Mouse (Mus musculus) midbrain, postnatal 0 days (tissue): ENCODE measurements around the gene Gm47955. TPM values are rescaled to one million over a fixed set of nuclear protein-coding genes. Genes with fewer than 3 reads are reported as not detected.
"Not testable (repeated sequence)": the region's sequence is repeated elsewhere in the genome, so short reads cannot be mapped to it uniquely, and the experiment has no call there.

Experiments
- ATAC-seq: fragments of 200-750 bp; cut with Nextera tagmentation; 2 replicates; pipeline ENCODE4 v1.8.0; 2017; ENCODE audit warnings: moderate number of reproducible peaks, mild to moderate bottlenecking, moderate TSS enrichment, moderate library complexity; ENCODE audit not compliant: low FRiP score
- DNase-seq: peaks from one replicate; pipeline ENCODE4 v3.0.0-alpha.2; 2015; ENCODE audit warnings: low spot score
- H3K27ac ChIP-seq: fragments of 300-500 bp; sonication (generic); 2 replicates; pipeline ENCODE4 v1.5.1; 2014; ENCODE audit warnings: low read depth, mild to moderate bottlenecking, low read length, mixed read lengths
- H3K27me3 ChIP-seq: fragments of 300-500 bp; sonication (generic); 2 replicates; pipeline ENCODE4 v1.6.1; 2014; ENCODE audit warnings: low read length, control low read depth, mixed read lengths; ENCODE audit not compliant: insufficient read depth
- H3K36me3 ChIP-seq: fragments of 300-500 bp; sonication (generic); 2 replicates; pipeline ENCODE4 v1.6.1; 2014; ENCODE audit warnings: low read length, control low read depth, mixed read lengths; ENCODE audit not compliant: insufficient read depth
- H3K4me1 ChIP-seq: fragments of 300-500 bp; sonication (generic); 2 replicates; pipeline ENCODE4 v1.6.1; 2014; ENCODE audit warnings: mild to moderate bottlenecking, control low read depth, antibody characterized with exemption, low read length, mixed read lengths; ENCODE audit not compliant: insufficient read depth
- H3K4me2 ChIP-seq: fragments of 300-500 bp; sonication (generic); 2 replicates; pipeline ENCODE4 v1.6.1; 2014; ENCODE audit warnings: low read depth, mild to moderate bottlenecking, low read length, mixed read lengths; ENCODE audit not compliant: poor library complexity, severe bottlenecking
- H3K4me3 ChIP-seq: fragments of 300-500 bp; sonication (generic); 2 replicates; pipeline ENCODE4 v1.5.1; 2014; ENCODE audit warnings: low read depth, mild to moderate bottlenecking, low read length, moderate library complexity
- H3K9ac ChIP-seq: fragments of 300-500 bp; sonication (generic); replicated peaks from 2 replicates; pipeline ENCODE4 v1.6.1; 2014; ENCODE audit warnings: mild to moderate bottlenecking, low read length, moderate library complexity, mixed read lengths; ENCODE audit not compliant: poor library complexity, severe bottlenecking
- H3K9me3 ChIP-seq: fragments of 300-500 bp; sonication (generic); 2 replicates; pipeline ENCODE4 v1.6.1; 2016; ENCODE audit warnings: low read length, control low read depth
- CTCF ChIP-seq: IDR thresholded peaks from 2 replicates; pipeline ENCODE4 v1.5.1; 2016; ENCODE audit warnings: antibody characterized with exemption, mild to moderate bottlenecking
- WGBS: fragments of 180-500 bp; shearing (Covaris S2); extraction: QIAGEN DNeasy Blood & Tissue Kit; methylation state at CpG from one replicate; pipeline ENCODE4 v1.1.7; 2014; 5-methylcytosine and 5-hydroxymethylcytosine counted together
- polyA plus RNA-seq: library from polyadenylated mRNA; unstranded; fragments of >200 nt; fragmentation: Nextera tagmentation; extraction: Ambion mirVana; gene quantifications from 2 replicates; pipeline ENCODE4 v1.2.1, GENCODE M21; 2015
- total RNA-seq: library from RNA; depleted of rRNA; stranded (reverse); fragments of >200 nt; gene quantifications from 2 replicates; pipeline ENCODE4 v1.2.3, GENCODE M21; 2014; rRNA removed

Gm47955 gene
- total RNA-seq = not detected in 2 replicates
- polyA plus RNA-seq = not detected in 2 replicates

- Histone ChIP-seq H3K27me3 (no peaks in the 10 kb centered on the region), H3K4me1 (no peaks in the 10 kb centered on the region), H3K9ac (no peak within 1 kb of the TSS), H3K4me3 (no peak within 1 kb of the TSS), H3K4me2 (no peak within 1 kb of the TSS), H3K9me3 (no peaks in the 10 kb centered on the region), H3K36me3 (no peaks in the 10 kb centered on the region), H3K27ac (no peak within 1 kb of the TSS)
- WGBS = 94% methylated on average over 11 of the region's 11 CpGs
- ATAC-seq (no peak), DNase-seq (no peak)
- TF ChIP-seq CTCF = no peak
These were observed at the start of gene Gm47955 for GRCm38 (mm10) chr1:82959870-82960385. TSS of gene Gm47955 (plus strand) at chr1:82960286.

GRCm38 (mm10) chr1:82913025-82913424 lies 47.1 kb upstream of the Gm47955 start, which contains the start of gene A030005L19Rik:
TSS of gene A030005L19Rik (plus strand) at chr1:82913325.
- H3K27me3 ChIP-seq = no peaks in the 10 kb centered on the region
- no peaks in the 10 kb centered on the region for H3K9me3 ChIP-seq
- no peaks in the 10 kb centered on the region for H3K4me1 ChIP-seq
- no peak for DNase-seq
- no peak within 1 kb of the TSS for H3K27ac ChIP-seq
- TF ChIP-seq CTCF = peak; percentile 29
- H3K4me3 ChIP-seq = no peak within 1 kb of the TSS
- no peak for ATAC-seq
- 79% methylated on average over 3 of the region's 3 CpGs for WGBS
- H3K9ac ChIP-seq = no peak within 1 kb of the TSS
- no peak within 1 kb of the TSS for H3K4me2 ChIP-seq
- H3K36me3 ChIP-seq = peaks cover 3% of the 10 kb centered on the region; the same call in 1 of the 2 replicates

- not testable (repeated sequence) for H3K27ac ChIP-seq, H3K9ac ChIP-seq, ATAC-seq, H3K27me3 ChIP-seq, H3K36me3 ChIP-seq, H3K9me3 ChIP-seq, H3K4me3 ChIP-seq, H3K4me2 ChIP-seq, DNase-seq, H3K4me1 ChIP-seq
- WGBS = 87% methylated on average over 4 of the region's 5 CpGs
These were observed 46.7 kb upstream of the Gm47955 start for GRCm38 (mm10) chr1:82913434-82913833.

- WGBS = 83% methylated on average over 3 of the region's 6 CpGs
- H3K9ac ChIP-seq = no peak within 1 kb of the TSS
- no peaks in the 10 kb centered on the region for H3K9me3 ChIP-seq
- no peaks in the 10 kb centered on the region for H3K4me1 ChIP-seq
- DNase-seq (no peak), ATAC-seq (no peak)
- no peaks in the 10 kb centered on the region for H3K36me3 ChIP-seq
- H3K27ac ChIP-seq = no peak within 1 kb of the TSS
- no peak within 1 kb of the TSS for H3K4me2 ChIP-seq
- TF ChIP-seq CTCF = no peak
- no peak within 1 kb of the TSS for H3K4me3 ChIP-seq
- H3K27me3 ChIP-seq = no peaks in the 10 kb centered on the region
These were observed 35.4 kb upstream of the Gm47955 start, which contains the start of gene A030014E15Rik for GRCm38 (mm10) chr1:82924650-82925049. TSS of gene A030014E15Rik (plus strand) at chr1:82924917.

- H3K9me3 ChIP-seq, H3K27me3 ChIP-seq, H3K4me2 ChIP-seq, H3K9ac ChIP-seq, H3K27ac ChIP-seq, ATAC-seq, H3K4me1 ChIP-seq, H3K4me3 ChIP-seq, DNase-seq, H3K36me3 ChIP-seq: not testable (repeated sequence)
- WGBS = 89% methylated on average over 1 of the region's 3 CpGs
These were observed 29.5 kb upstream of the Gm47955 start for GRCm38 (mm10) chr1:82930558-82930957.

GRCm38 (mm10) chr1:82931326-82931725 lies 28.8 kb upstream of the Gm47955 start, which contains the start of gene Gm6217:
TSS of gene Gm6217 (minus strand) at chr1:82931399.
- not testable (repeated sequence) for H3K4me1 ChIP-seq, H3K4me3 ChIP-seq, ATAC-seq, H3K36me3 ChIP-seq, DNase-seq, H3K27ac ChIP-seq, H3K9ac ChIP-seq, H3K4me2 ChIP-seq, H3K27me3 ChIP-seq, H3K9me3 ChIP-seq
- no CpG with 5 or more reads among the region's 6 CpGs for WGBS
